Mouse (Mus musculus) heart, postnatal 10 days (tissue): ENCODE data around the gene Tmprss6. TPM values are rescaled to one million over a fixed set of nuclear protein-coding genes. Genes with fewer than 3 reads are reported as not detected.

Source experiments
- DNase-seq, 2 experiments: peaks; one replicate each; pipeline ENCODE4 v3.0.0; 2021
- intact Hi-C: fragments of 180-260 bp; cut with DNase I; formaldehyde crosslinking; loops from one replicate; pipeline ENCODE4 v1.15.1; 2025
- total RNA-seq, 2 experiments: library from RNA; stranded (reverse); gene quantifications; 2 replicates each; pipeline ENCODE4 v1.2.3; 2021

Tmprss6 gene
- total RNA-seq, 2 experiments from 2014 or later, result 0.10 to 0.45 TPM

- intact Hi-C loops, result no loop called here
Observed at GRCm38 (mm10) chr15:78486564-78486963, 18.1 kb upstream of the Tmprss6 start.

GRCm38 (mm10) chr15:78483311-78483710 is 14.9 kb upstream of the Tmprss6 start:
- DNase-seq, result no peak
- intact Hi-C loops, result loop anchor here (2.0 kb wide), 1 partner anchor 17 kb away; no protein-coding TSS in a partner anchor

More at GRCm38 (mm10) chr15:78486564-78486963, 18.1 kb upstream of the Tmprss6 start:
- DNase-seq, result no peak

- no peak for DNase-seq
- intact Hi-C loops, result loop anchor here (2.0 kb wide), 1 partner anchor 16 kb away; no protein-coding TSS in a partner anchor
Observed at GRCm38 (mm10) chr15:78482518-78482917, 14.1 kb upstream of the Tmprss6 start.

- DNase-seq, result peak; percentile 45 to 57
- intact Hi-C loops, result no loop called here
Observed at GRCm38 (mm10) chr15:78481448-78482000, 13.1 kb upstream of the Tmprss6 start.

- no peak for DNase-seq
- intact Hi-C loops, result no loop called here
Observed at GRCm38 (mm10) chr15:78480991-78481390, 12.6 kb upstream of the Tmprss6 start.

- DNase-seq, result no peak
- intact Hi-C loops, result no loop called here
Observed at GRCm38 (mm10) chr15:78480111-78480510, 11.7 kb upstream of the Tmprss6 start.

- no peak for DNase-seq
- intact Hi-C loops, result no loop called here
Observed at GRCm38 (mm10) chr15:78479470-78479869, 11.0 kb upstream of the Tmprss6 start.

GRCm38 (mm10) chr15:78478073-78478472 is 9.6 kb upstream of the Tmprss6 start:
- no peak for DNase-seq
- intact Hi-C loops, result no loop called here

- intact Hi-C loops, result no loop called here
- DNase-seq, result no peak
Observed at GRCm38 (mm10) chr15:78476878-78477277, 8.4 kb upstream of the Tmprss6 start.

- intact Hi-C loops, result no loop called here
- no peak for DNase-seq
Observed at GRCm38 (mm10) chr15:78475604-78476031, 7.2 kb upstream of the Tmprss6 start.

GRCm38 (mm10) chr15:78473442-78473841 is 5.0 kb upstream of the Tmprss6 start:
- DNase-seq, result no peak
- intact Hi-C loops, result no loop called here

- intact Hi-C loops, result no loop called here
- no peak for DNase-seq
Observed at GRCm38 (mm10) chr15:78471902-78472301, 3.5 kb upstream of the Tmprss6 start.

- intact Hi-C loops, result no loop called here
Observed at GRCm38 (mm10) chr15:78470495-78471276, 2.3 kb upstream of the Tmprss6 start.

GRCm38 (mm10) chr15:78467570-78467969 is 864 bp downstream of the Tmprss6 start:
- intact Hi-C loops, result loop anchor here (2.0 kb wide), 1 partner anchor 15 kb away; no protein-coding TSS in a partner anchor
- DNase-seq, result no peak

More at GRCm38 (mm10) chr15:78470495-78471276, 2.3 kb upstream of the Tmprss6 start:
- DNase-seq, result peak; percentile 40 to 51

GRCm38 (mm10) chr15:78466809-78467208 is 1.6 kb downstream of the Tmprss6 start:
- DNase-seq, result no peak
- intact Hi-C loops, result loop anchor here (2.0 kb wide), 1 partner anchor 16 kb away; no protein-coding TSS in a partner anchor

GRCm38 (mm10) chr15:78462981-78463380 is 5.5 kb downstream of the Tmprss6 start:
- intact Hi-C loops, result no loop called here
- no peak for DNase-seq

GRCm38 (mm10) chr15:78457193-78457592 is 11.2 kb downstream of the Tmprss6 start:
- intact Hi-C loops, result no loop called here
- DNase-seq, result no peak

- intact Hi-C loops, result no loop called here
- no peak for DNase-seq
Observed at GRCm38 (mm10) chr15:78456051-78456450, 12.4 kb downstream of the Tmprss6 start.

- no peak for DNase-seq
- intact Hi-C loops, result no loop called here
Observed at GRCm38 (mm10) chr15:78455168-78455567, 13.3 kb downstream of the Tmprss6 start.

- intact Hi-C loops, result no loop called here
- DNase-seq, result no peak
Observed at GRCm38 (mm10) chr15:78452929-78453328, 15.5 kb downstream of the Tmprss6 start.

GRCm38 (mm10) chr15:78451201-78451600 is 17.2 kb downstream of the Tmprss6 start:
- no peak for DNase-seq
- intact Hi-C loops, result no loop called here

GRCm38 (mm10) chr15:78450419-78450768 is 18.0 kb downstream of the Tmprss6 start:
- intact Hi-C loops, result no loop called here
- no peak for DNase-seq
